Mouse (Mus musculus): ENCODE measurements around the gene Ktn1. TPM values are rescaled to one million over a fixed set of nuclear protein-coding genes. Genes with fewer than 3 reads are reported as not detected.
A peak's percentile ranks its signal among the peaks of the same experiment; 100 is the strongest.

Ktn1 gene
- 58.5 and 65.1 TPM in 2 replicates for polyA plus RNA-seq (2015; fragmentation: Nextera tagmentation; extraction: Ambion mirVana)

GRCm38 (mm10) chr14:47648218-47648617 is at the start of gene Ktn1:
TSS of gene Ktn1 (plus strand) at chr14:47648448.
- Histone ChIP-seq H3K4me1 (peaks cover 33% of the 10 kb centered on the region), H3K9ac (peak within 1 kb of the TSS; percentile 92), H3K4me2 (peak within 1 kb of the TSS; percentile 76), H3K27ac (replicated peaks) (peak within 1 kb of the TSS; percentile 95), H3K4me3 (peak within 1 kb of the TSS; percentile 81), H3K9me3 (no peaks in the 10 kb centered on the region), H3K27me3 (replicated peaks) (no peaks in the 10 kb centered on the region), H3K36me3 (no peaks in the 10 kb centered on the region)
- no peak for ATAC-seq (ENCODE audit: extremely low read depth, insufficient number of reproducible peaks, low FRiP score, low TSS enrichment)
- WGBS, result 48% methylated on average over 5 of the region's 5 CpGs

GRCm38 (mm10) chr14:47613254-47613653 is 35.0 kb upstream of the Ktn1 start:
- H3K9ac ChIP-seq, result no peak overlapping the region
- H3K4me2 ChIP-seq, result no peak overlapping the region
- no peaks in the 10 kb centered on the region for H3K9me3 ChIP-seq
- no peak overlapping the region for H3K27ac ChIP-seq (replicated peaks)
- H3K27me3 ChIP-seq (replicated peaks), result 0 out of 2 replicates have a peak, but pooled peaks cover 4% of the 10 kb centered on the region
- no peaks in the 10 kb centered on the region for H3K4me1 ChIP-seq
- H3K36me3 ChIP-seq, result no peaks in the 10 kb centered on the region
- WGBS, result 59% methylated on average over 7 of the region's 7 CpGs
- H3K4me3 ChIP-seq, result no peak overlapping the region
- no peak for ATAC-seq (ENCODE audit: extremely low read depth, insufficient number of reproducible peaks, low FRiP score, low TSS enrichment)

DNA sequence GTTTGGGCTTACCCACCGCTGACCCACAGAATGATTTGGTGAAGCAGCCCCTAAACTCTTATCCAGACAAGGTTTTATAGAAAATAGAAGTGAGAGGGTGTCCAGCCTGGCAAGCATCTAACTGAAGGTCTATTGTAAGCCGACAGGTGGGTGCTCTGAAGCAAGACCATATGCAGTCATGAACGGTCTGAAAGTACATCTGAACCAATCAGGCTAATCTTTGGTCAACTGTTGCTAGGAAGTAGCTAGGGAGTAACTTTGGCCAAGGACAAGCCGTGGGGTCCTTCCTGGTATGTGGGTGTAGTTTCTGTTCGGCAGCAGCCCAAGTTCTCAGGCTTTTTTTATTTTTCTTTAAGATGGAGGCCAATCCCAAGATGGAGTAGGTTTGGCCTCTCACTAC is 29.4 kb upstream of the Ktn1 start:
- H3K4me2 ChIP-seq, result no peak overlapping the region
- no peak overlapping the region for H3K27ac ChIP-seq (replicated peaks)
- no peak for ATAC-seq (ENCODE audit: extremely low read depth, insufficient number of reproducible peaks, low FRiP score, low TSS enrichment)
- no peaks in the 10 kb centered on the region for H3K27me3 ChIP-seq (replicated peaks)
- 76% methylated on average over 5 of the region's 5 CpGs for WGBS
- H3K9me3 ChIP-seq, result no peaks in the 10 kb centered on the region
- no peaks in the 10 kb centered on the region for H3K4me1 ChIP-seq
- no peaks in the 10 kb centered on the region for H3K36me3 ChIP-seq
- no peak overlapping the region for H3K9ac ChIP-seq
- H3K4me3 ChIP-seq, result no peak overlapping the region

GRCm38 (mm10) chr14:47621901-47622300 is 26.3 kb upstream of the Ktn1 start:
- Histone ChIP-seq H3K27ac (replicated peaks) (no peak overlapping the region), H3K27me3 (replicated peaks) (no peaks in the 10 kb centered on the region), H3K9me3 (no peaks in the 10 kb centered on the region), H3K4me1 (peaks cover under 1% of the 10 kb centered on the region; the same call in 1 of the 2 replicates), H3K9ac (no peak overlapping the region), H3K4me3 (no peak overlapping the region), H3K4me2 (no peak overlapping the region), H3K36me3 (no peaks in the 10 kb centered on the region)
- no peak for ATAC-seq (ENCODE audit: extremely low read depth, insufficient number of reproducible peaks, low FRiP score, low TSS enrichment)
- WGBS, result 82% methylated on average over 5 of the region's 5 CpGs

GRCm38 (mm10) chr14:47624837-47625236 is 23.4 kb upstream of the Ktn1 start:
- no peak for ATAC-seq (ENCODE audit: extremely low read depth, insufficient number of reproducible peaks, low FRiP score, low TSS enrichment)
- no peak overlapping the region for H3K4me3 ChIP-seq
- no peaks in the 10 kb centered on the region for H3K9me3 ChIP-seq
- WGBS, result 64% methylated on average over 3 of the region's 3 CpGs
- no peak overlapping the region for H3K27ac ChIP-seq (replicated peaks)
- no peak overlapping the region for H3K4me2 ChIP-seq
- H3K36me3 ChIP-seq, result no peaks in the 10 kb centered on the region
- H3K9ac ChIP-seq, result no peak overlapping the region
- no peaks in the 10 kb centered on the region for H3K27me3 ChIP-seq (replicated peaks)
- H3K4me1 ChIP-seq, result peaks cover 11% of the 10 kb centered on the region

- Histone ChIP-seq H3K36me3 (no peaks in the 10 kb centered on the region), H3K4me3 (no peak overlapping the region), H3K4me2 (no peak overlapping the region), H3K9me3 (no peaks in the 10 kb centered on the region), H3K4me1 (peaks cover 20% of the 10 kb centered on the region), H3K27me3 (replicated peaks) (no peaks in the 10 kb centered on the region), H3K27ac (replicated peaks) (no peak overlapping the region), H3K9ac (no peak overlapping the region)
- WGBS, result 82% methylated on average over 4 of the region's 4 CpGs
- ATAC-seq (ENCODE audit: extremely low read depth, insufficient number of reproducible peaks, low FRiP score, low TSS enrichment), result no peak
Measured at GRCm38 (mm10) chr14:47626143-47626542, 22.1 kb upstream of the Ktn1 start.

DNA sequence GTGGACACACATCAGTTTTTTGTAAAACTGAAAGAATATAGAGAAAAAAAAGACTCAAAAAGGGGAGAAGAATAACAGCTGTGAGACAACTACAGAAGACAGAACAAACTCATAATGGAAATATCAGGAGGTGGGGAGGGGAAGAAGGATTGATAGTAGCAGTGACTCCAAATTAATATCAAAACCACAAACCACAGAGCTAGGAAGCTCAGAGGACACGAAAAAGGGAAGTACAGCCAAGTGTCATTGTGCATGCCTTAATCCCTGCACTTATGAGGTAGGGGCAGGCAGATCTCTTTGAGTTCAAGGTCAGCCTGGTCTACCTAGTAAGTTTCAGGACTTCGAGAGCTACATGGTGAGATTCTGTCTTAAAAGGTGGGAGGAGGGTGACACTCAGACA is 21.4 kb upstream of the Ktn1 start:
- 51% methylated on average over 2 of the region's 2 CpGs for WGBS
- Histone ChIP-seq H3K27me3 (replicated peaks) (no peaks in the 10 kb centered on the region), H3K4me2 (no peak overlapping the region), H3K4me1 (peaks cover 26% of the 10 kb centered on the region), H3K9ac (no peak overlapping the region), H3K4me3 (no peak overlapping the region), H3K9me3 (no peaks in the 10 kb centered on the region), H3K36me3 (no peaks in the 10 kb centered on the region), H3K27ac (replicated peaks) (no peak overlapping the region)
- ATAC-seq (ENCODE audit: extremely low read depth, insufficient number of reproducible peaks, low FRiP score, low TSS enrichment), result no peak

- peak overlapping the region; percentile 42; the same call in 1 of the 2 replicates for H3K27ac ChIP-seq (replicated peaks)
- WGBS, result 48% methylated on average over 5 of the region's 5 CpGs
Measured at GRCm38 (mm10) chr14:47627360-47627759, 20.9 kb upstream of the Ktn1 start.

GRCm38 (mm10) chr14:47632419-47632818 is 15.8 kb upstream of the Ktn1 start:
- Histone ChIP-seq H3K36me3 (no peaks in the 10 kb centered on the region), H3K4me3 (no peak overlapping the region), H3K27me3 (replicated peaks) (no peaks in the 10 kb centered on the region), H3K4me1 (peaks cover 53% of the 10 kb centered on the region), H3K9ac (no peak overlapping the region), H3K4me2 (no peak overlapping the region), H3K9me3 (no peaks in the 10 kb centered on the region), H3K27ac (replicated peaks) (peak overlapping the region; percentile 81)
- ATAC-seq (ENCODE audit: extremely low read depth, insufficient number of reproducible peaks, low FRiP score, low TSS enrichment), result no peak
- 29% methylated on average over 1 of the region's 1 CpGs for WGBS

More at GRCm38 (mm10) chr14:47627360-47627759, 20.9 kb upstream of the Ktn1 start:
- no peak for ATAC-seq (ENCODE audit: extremely low read depth, insufficient number of reproducible peaks, low FRiP score, low TSS enrichment)
- no peaks in the 10 kb centered on the region for H3K27me3 ChIP-seq (replicated peaks)
- no peaks in the 10 kb centered on the region for H3K9me3 ChIP-seq
- peaks cover 27% of the 10 kb centered on the region for H3K4me1 ChIP-seq
- no peak overlapping the region for H3K4me3 ChIP-seq
- no peak overlapping the region for H3K4me2 ChIP-seq
- H3K9ac ChIP-seq, result no peak overlapping the region
- H3K36me3 ChIP-seq, result no peaks in the 10 kb centered on the region

GRCm38 (mm10) chr14:47634410-47634809 is 13.8 kb upstream of the Ktn1 start:
- 6% methylated on average over 9 of the region's 9 CpGs for WGBS
- ATAC-seq (ENCODE audit: extremely low read depth, insufficient number of reproducible peaks, low FRiP score, low TSS enrichment), result peak; percentile 61; the same call in 1 of the 2 replicates

GRCm38 (mm10) chr14:47634846-47635245 is 13.4 kb upstream of the Ktn1 start:
- Histone ChIP-seq H3K4me1 (peaks cover 60% of the 10 kb centered on the region), H3K4me3 (no peak overlapping the region), H3K4me2 (peak overlapping the region; percentile 49), H3K9me3 (no peaks in the 10 kb centered on the region), H3K27ac (replicated peaks) (peak overlapping the region; percentile 84), H3K27me3 (replicated peaks) (no peaks in the 10 kb centered on the region), H3K9ac (peak overlapping the region; percentile 61), H3K36me3 (no peaks in the 10 kb centered on the region)
- 39% methylated on average over 7 of the region's 7 CpGs for WGBS
- ATAC-seq (ENCODE audit: extremely low read depth, insufficient number of reproducible peaks, low FRiP score, low TSS enrichment), result no peak

More at GRCm38 (mm10) chr14:47634410-47634809, 13.8 kb upstream of the Ktn1 start:
- Histone ChIP-seq H3K4me2 (peak overlapping the region; percentile 49), H3K27me3 (replicated peaks) (no peaks in the 10 kb centered on the region), H3K9me3 (no peaks in the 10 kb centered on the region), H3K4me1 (peaks cover 62% of the 10 kb centered on the region), H3K27ac (replicated peaks) (peak overlapping the region; percentile 84), H3K9ac (peak overlapping the region; percentile 61), H3K36me3 (no peaks in the 10 kb centered on the region), H3K4me3 (no peak overlapping the region)

DNA sequence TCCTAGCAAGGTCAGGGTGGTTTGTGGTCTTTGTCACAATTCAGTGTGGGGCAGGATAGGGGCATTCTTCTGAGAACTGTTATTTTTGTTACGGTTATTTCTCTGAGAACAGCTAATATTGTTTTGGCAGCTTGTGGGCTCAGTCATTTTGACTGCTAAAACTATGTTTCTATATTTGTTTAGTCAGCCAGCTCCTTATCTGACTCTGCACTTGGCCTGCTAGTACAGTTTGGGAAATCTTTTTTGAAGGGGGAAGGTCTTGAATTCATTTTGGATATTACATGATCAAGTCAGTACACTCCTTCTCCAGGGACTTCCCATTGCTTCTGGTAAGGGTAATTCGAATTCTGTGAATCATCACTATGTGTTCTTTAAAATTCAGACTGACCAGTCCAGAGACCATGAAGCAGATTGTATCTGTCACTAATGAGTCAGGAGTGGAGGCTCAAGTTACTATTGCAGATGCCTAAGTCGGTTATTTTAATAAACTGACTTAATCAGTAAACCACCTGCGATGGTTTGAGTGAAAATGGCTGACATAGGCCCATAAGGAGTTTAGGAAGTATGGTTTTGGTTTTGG is 9.8 kb upstream of the Ktn1 start:
- Histone ChIP-seq H3K27ac (replicated peaks) (peak overlapping the region; percentile 17; the same call in 1 of the 2 replicates), H3K4me3 (no peak overlapping the region), H3K9ac (no peak overlapping the region), H3K4me1 (peaks cover 35% of the 10 kb centered on the region), H3K4me2 (no peak overlapping the region), H3K36me3 (no peaks in the 10 kb centered on the region), H3K9me3 (no peaks in the 10 kb centered on the region), H3K27me3 (replicated peaks) (no peaks in the 10 kb centered on the region)
- 51% methylated on average over 4 of the region's 4 CpGs for WGBS
- no peak for ATAC-seq (ENCODE audit: extremely low read depth, insufficient number of reproducible peaks, low FRiP score, low TSS enrichment)

All from heart, embryonic 13.5 days (tissue).